Mouse (Mus musculus) neural tube, embryonic 12.5 days (tissue): Measurements from ENCODE around the gene Tmem255b. TPM values are rescaled to one million over a fixed set of nuclear protein-coding genes. Genes with fewer than 3 reads are reported as not detected.

Experiments used
- ATAC-seq: fragments of 200-750 bp; cut with Nextera tagmentation; 2 replicates; pipeline ENCODE4 v1.8.0; 2017; ENCODE audit warnings: low read depth, mild to moderate bottlenecking, moderate TSS enrichment, moderate library complexity; ENCODE audit not compliant: low FRiP score
- H3K27ac ChIP-seq: fragments of 300-500 bp; sonication (generic); 2 replicates; pipeline ENCODE4 v1.5.1; 2016
- H3K27me3 ChIP-seq: fragments of 300-500 bp; sonication (generic); replicated peaks from 2 replicates; pipeline ENCODE4 v1.6.1; 2016; ENCODE audit warnings: mild to moderate bottlenecking
- H3K36me3 ChIP-seq: fragments of 300-500 bp; sonication (generic); 2 replicates; pipeline ENCODE4 v1.6.1; 2016; ENCODE audit warnings: mild to moderate bottlenecking
- H3K4me1 ChIP-seq: fragments of 300-500 bp; sonication (generic); 2 replicates; pipeline ENCODE4 v1.6.1; 2016
- H3K4me2 ChIP-seq: fragments of 300-500 bp; sonication (generic); replicated peaks from 2 replicates; pipeline ENCODE4 v1.6.1; 2016; ENCODE audit warnings: mild to moderate bottlenecking
- H3K4me3 ChIP-seq: fragments of 300-500 bp; sonication (generic); 2 replicates; pipeline ENCODE4 v1.5.1; 2016
- H3K9ac ChIP-seq: fragments of 300-500 bp; sonication (generic); 2 replicates; pipeline ENCODE4 v1.6.1; 2016; ENCODE audit warnings: mild to moderate bottlenecking
- H3K9me3 ChIP-seq: fragments of 300-500 bp; sonication (generic); 2 replicates; pipeline ENCODE4 v1.6.1; 2016; ENCODE audit warnings: mild to moderate bottlenecking
- WGBS: fragments of 180-500 bp; shearing (Covaris S2); methylation state at CpG from one replicate; pipeline ENCODE4 v1.1.7; 2016; 5-methylcytosine and 5-hydroxymethylcytosine counted together
- polyA plus RNA-seq: library from polyadenylated mRNA; unstranded; fragments of >200 nt; fragmentation: Nextera tagmentation; extraction: Ambion mirVana; gene quantifications from 2 replicates; pipeline ENCODE4 v1.2.1, GENCODE M21; 2016

The Tmem255b gene
- polyA plus RNA-seq, 1 experiment from 2014 or later = 0.27 TPM

- WGBS = 90% methylated on average over 8 of the region's 8 CpGs
- Histone ChIP-seq H3K27ac (no peak overlapping the region), H3K9me3 (no peaks in the 10 kb centered on the region), H3K4me3 (no peak overlapping the region), H3K27me3 (no peaks in the 10 kb centered on the region), H3K9ac (no peak overlapping the region), H3K36me3 (no peaks in the 10 kb centered on the region), H3K4me2 (no peak overlapping the region), H3K4me1 (no peaks in the 10 kb centered on the region)
- no peak for ATAC-seq
These were observed 69.1 kb downstream of the Tmem255b start for GRCm38 (mm10) chr8:13503936-13504606.

DNA sequence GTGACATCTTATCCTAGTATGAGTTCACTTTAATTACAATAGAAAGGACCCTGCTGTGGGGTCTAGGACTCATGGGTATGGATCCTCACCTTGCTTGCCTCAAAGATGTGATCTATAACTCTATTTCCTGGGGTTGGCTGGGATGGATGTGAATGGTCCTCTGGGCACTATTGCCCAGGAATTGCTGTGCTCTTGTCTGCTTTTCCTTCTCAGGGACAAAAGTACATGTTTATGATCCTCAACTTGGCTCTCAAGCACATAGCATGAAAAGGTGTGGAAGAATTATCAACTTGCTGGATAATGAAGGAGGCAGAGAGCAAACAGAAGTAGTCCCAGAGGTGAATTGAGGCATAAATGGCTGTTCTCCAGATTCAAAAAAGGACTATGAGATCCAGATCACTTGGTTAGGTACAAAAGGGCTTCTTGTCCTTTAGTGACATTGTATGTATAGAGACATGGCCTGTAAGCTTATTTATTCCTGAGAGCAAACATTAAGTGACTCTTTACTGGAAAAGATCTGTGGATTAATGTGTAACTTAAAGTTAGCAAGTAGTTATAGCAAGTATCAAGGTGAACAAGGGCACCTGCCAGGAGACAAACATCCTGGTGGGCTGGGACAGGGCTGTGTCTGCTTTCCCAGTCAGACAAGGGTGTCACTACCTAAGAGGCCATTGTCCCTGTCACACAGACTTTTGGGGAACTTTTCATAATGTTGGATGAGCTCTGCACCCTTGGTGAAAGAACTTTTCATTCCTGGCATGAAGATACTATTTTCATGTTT is 70.1 kb downstream of the Tmem255b start:
- H3K4me1 ChIP-seq = no peaks in the 10 kb centered on the region
- H3K4me3 ChIP-seq = no peak overlapping the region
- H3K27me3 ChIP-seq = no peaks in the 10 kb centered on the region
- H3K27ac ChIP-seq = no peak overlapping the region
- no peak overlapping the region for H3K9ac ChIP-seq
- no peak for ATAC-seq
- H3K36me3 ChIP-seq = no peaks in the 10 kb centered on the region
- H3K4me2 ChIP-seq = no peak overlapping the region
- no peaks in the 10 kb centered on the region for H3K9me3 ChIP-seq

GRCm38 (mm10) chr8:13506849-13507248 is 71.9 kb downstream of the Tmem255b start:
- H3K36me3 ChIP-seq = no peaks in the 10 kb centered on the region
- no peak overlapping the region for H3K4me3 ChIP-seq
- H3K27me3 ChIP-seq = no peaks in the 10 kb centered on the region
- no peaks in the 10 kb centered on the region for H3K9me3 ChIP-seq
- H3K27ac ChIP-seq = no peak overlapping the region
- no peaks in the 10 kb centered on the region for H3K4me1 ChIP-seq
- no peak for ATAC-seq
- H3K4me2 ChIP-seq = no peak overlapping the region
- WGBS = 61% methylated on average over 4 of the region's 4 CpGs
- no peak overlapping the region for H3K9ac ChIP-seq

DNA sequence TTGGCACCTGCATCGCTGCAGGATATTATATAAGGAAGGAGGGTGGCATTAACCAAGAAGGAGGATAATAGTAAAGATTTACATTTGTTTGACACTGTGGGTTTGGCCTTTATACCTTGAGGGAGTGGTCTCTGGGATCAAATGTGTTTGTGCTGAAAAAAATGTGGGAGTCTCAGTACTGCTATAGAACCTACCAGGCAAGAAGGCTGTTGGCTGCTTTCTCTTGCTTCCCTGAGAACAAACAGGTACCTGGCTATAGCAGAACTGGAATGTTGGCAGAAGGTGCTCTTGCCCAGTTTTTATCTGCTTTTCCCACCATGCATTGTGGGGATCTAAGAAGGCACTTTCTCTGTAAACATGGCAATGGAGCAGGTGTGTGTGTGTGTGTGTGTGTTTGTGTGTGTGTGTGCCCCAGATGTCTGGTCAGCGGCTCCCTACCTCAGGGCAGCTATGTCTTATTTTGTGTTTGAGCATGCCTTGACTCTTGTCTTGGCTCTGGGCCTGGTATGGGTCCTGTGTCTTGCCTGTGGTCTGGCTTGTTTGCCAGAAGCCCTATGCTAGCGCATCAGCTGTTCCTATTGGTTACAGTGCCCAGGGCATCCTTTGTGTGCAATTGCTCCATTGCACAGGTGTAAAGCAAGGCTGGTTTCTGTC is 72.4 kb downstream of the Tmem255b start:
- Histone ChIP-seq H3K4me2 (no peak overlapping the region), H3K4me1 (no peaks in the 10 kb centered on the region), H3K4me3 (no peak overlapping the region), H3K36me3 (no peaks in the 10 kb centered on the region), H3K27me3 (no peaks in the 10 kb centered on the region), H3K9me3 (no peaks in the 10 kb centered on the region), H3K27ac (no peak overlapping the region), H3K9ac (no peak overlapping the region)
- ATAC-seq = no peak
- 86% methylated on average over 3 of the region's 3 CpGs for WGBS

GRCm38 (mm10) chr8:13512016-13512415 is 77.0 kb downstream of the Tmem255b start:
- no peaks in the 10 kb centered on the region for H3K36me3 ChIP-seq
- H3K4me2 ChIP-seq = no peak overlapping the region
- no peak overlapping the region for H3K4me3 ChIP-seq
- 69% methylated on average over 5 of the region's 5 CpGs for WGBS
- no peak overlapping the region for H3K9ac ChIP-seq
- H3K4me1 ChIP-seq = no peaks in the 10 kb centered on the region
- H3K27me3 ChIP-seq = no peaks in the 10 kb centered on the region
- no peaks in the 10 kb centered on the region for H3K9me3 ChIP-seq
- no peak overlapping the region for H3K27ac ChIP-seq
- no peak for ATAC-seq

DNA sequence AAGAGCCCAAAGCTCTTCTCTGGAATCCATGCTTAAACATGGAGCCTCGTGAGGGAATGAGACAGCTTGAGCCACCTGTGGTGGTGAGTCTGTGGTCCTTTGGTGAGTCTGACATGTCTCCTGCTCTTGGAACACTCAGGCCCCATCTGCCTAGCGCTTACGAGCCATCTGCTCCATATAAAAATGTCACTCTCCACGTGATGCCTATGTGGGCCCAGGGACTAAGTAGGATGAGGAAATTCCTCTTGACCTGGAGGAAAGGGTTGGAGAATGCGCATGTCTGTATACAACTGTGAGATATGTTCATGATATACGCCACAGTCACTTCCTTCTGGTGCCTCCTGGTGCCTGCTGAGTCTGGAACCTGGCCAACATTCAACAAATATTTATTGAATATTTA is 77.7 kb downstream of the Tmem255b start:
- Histone ChIP-seq H3K27me3 (no peaks in the 10 kb centered on the region), H3K4me2 (no peak overlapping the region), H3K9ac (no peak overlapping the region), H3K4me3 (no peak overlapping the region), H3K9me3 (no peaks in the 10 kb centered on the region), H3K36me3 (no peaks in the 10 kb centered on the region), H3K27ac (no peak overlapping the region), H3K4me1 (no peaks in the 10 kb centered on the region)
- WGBS = 79% methylated on average over 6 of the region's 6 CpGs
- ATAC-seq = no peak

GRCm38 (mm10) chr8:13513556-13514370 is 78.8 kb downstream of the Tmem255b start:
- no peak overlapping the region for H3K4me2 ChIP-seq

DNA sequence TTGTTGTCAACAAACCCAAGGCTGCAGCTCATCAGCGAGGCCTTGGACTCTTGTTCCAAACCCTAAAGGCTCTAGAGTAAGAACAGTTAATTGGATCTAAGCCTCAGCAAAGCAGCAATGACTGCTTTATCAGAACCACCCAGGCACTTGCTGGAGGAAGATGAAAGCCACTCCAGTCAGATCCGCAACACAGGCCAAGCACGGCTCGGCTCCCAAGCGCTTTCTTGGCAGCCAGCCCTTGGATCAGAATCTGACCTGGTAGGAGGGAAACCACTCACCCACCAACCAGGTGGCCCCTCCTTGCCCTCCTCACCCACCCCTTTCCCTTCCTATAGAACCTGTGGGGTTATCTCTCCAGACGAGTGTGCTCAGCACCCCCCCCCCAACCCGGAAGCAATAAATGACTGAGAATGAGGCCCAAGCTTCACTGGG is 81.0 kb downstream of the Tmem255b start:
- Histone ChIP-seq H3K4me1 (no peaks in the 10 kb centered on the region), H3K27me3 (no peaks in the 10 kb centered on the region), H3K36me3 (no peaks in the 10 kb centered on the region), H3K4me2 (no peak overlapping the region), H3K9ac (no peak overlapping the region), H3K9me3 (no peaks in the 10 kb centered on the region), H3K4me3 (no peak overlapping the region), H3K27ac (no peak overlapping the region)
- WGBS = 77% methylated on average over 7 of the region's 7 CpGs
- no peak for ATAC-seq

More at GRCm38 (mm10) chr8:13513556-13514370, 78.8 kb downstream of the Tmem255b start:
- no peak overlapping the region for H3K27ac ChIP-seq
- no peaks in the 10 kb centered on the region for H3K9me3 ChIP-seq
- no peaks in the 10 kb centered on the region for H3K27me3 ChIP-seq
- no peak overlapping the region for H3K9ac ChIP-seq
- no peak for ATAC-seq
- H3K36me3 ChIP-seq = no peaks in the 10 kb centered on the region
- H3K4me1 ChIP-seq = no peaks in the 10 kb centered on the region
- H3K4me3 ChIP-seq = no peak overlapping the region
- WGBS = 79% methylated on average over 5 of the region's 5 CpGs

GRCm38 (mm10) chr8:13516728-13517127 is 81.7 kb downstream of the Tmem255b start:
- Histone ChIP-seq H3K9ac (no peak overlapping the region), H3K4me2 (no peak overlapping the region), H3K9me3 (no peaks in the 10 kb centered on the region), H3K36me3 (no peaks in the 10 kb centered on the region), H3K4me1 (no peaks in the 10 kb centered on the region), H3K27me3 (no peaks in the 10 kb centered on the region), H3K4me3 (no peak overlapping the region), H3K27ac (no peak overlapping the region)
- no peak for ATAC-seq
- 89% methylated on average over 5 of the region's 5 CpGs for WGBS

- Histone ChIP-seq H3K4me1 (no peaks in the 10 kb centered on the region), H3K9ac (no peak overlapping the region), H3K4me3 (no peak overlapping the region), H3K4me2 (no peak overlapping the region), H3K27me3 (no peaks in the 10 kb centered on the region), H3K36me3 (no peaks in the 10 kb centered on the region), H3K27ac (no peak overlapping the region), H3K9me3 (no peaks in the 10 kb centered on the region)
- WGBS = 93% methylated on average over 6 of the region's 6 CpGs
- ATAC-seq = no peak
These were observed 82.3 kb downstream of the Tmem255b start for GRCm38 (mm10) chr8:13517284-13517781.
